Mouse (Mus musculus) CH12.LX (cell line): ENCODE data around the gene Zfp148. TPM values are rescaled to one million over a fixed set of nuclear protein-coding genes. Genes with fewer than 3 reads are reported as not detected.
A peak's percentile ranks its signal among the peaks of the same experiment; 100 is the strongest.

Experiments used
- DNase-seq: peaks from one replicate; pipeline ENCODE4 v3.0.0-alpha.2; 2013; ENCODE audit errors: extremely low read depth
- H3K27ac ChIP-seq: 2 replicates; pipeline ENCODE4 v1.5.1; 2012; ENCODE audit warnings: low read depth, mild to moderate bottlenecking, control low read depth, moderate library complexity; ENCODE audit not compliant: insufficient read depth
- H3K27me3 ChIP-seq: replicated peaks from 2 replicates; pipeline ENCODE3; 2012; ENCODE audit warnings: inconsistent platforms
- H3K36me3 ChIP-seq, 2 experiments: replicated peaks in 1 of 2; 2 replicates each; pipeline versions ENCODE3 to v1.6.1; 2012; ENCODE audit warnings: inconsistent platforms in 1 of 2, low read length in 1 of 2, mild to moderate bottlenecking in 1 of 2, mixed read lengths in 1 of 2, moderate library complexity in 1 of 2; ENCODE audit not compliant: control insufficient read depth in 1 of 2, insufficient read depth in 1 of 2
- H3K4me1 ChIP-seq, 2 experiments: 2 replicates each; pipeline ENCODE4 v1.6.1; 2012; ENCODE audit warnings: inconsistent platforms in 1 of 2, moderate library complexity in 1 of 2; ENCODE audit not compliant: insufficient read depth in 2 of 2, control insufficient read depth in 1 of 2
- H3K4me2 ChIP-seq: 2 replicates; pipeline ENCODE4 v1.6.1; 2012; ENCODE audit warnings: low read depth, mild to moderate bottlenecking, control low read depth; ENCODE audit not compliant: poor library complexity, insufficient read depth, severe bottlenecking
- H3K4me3 ChIP-seq, 3 experiments: fragments of 150-350 bp in 1 of 3; sonication (generic) in 1 of 3; replicated peaks in 1 of 3; 2 replicates each; pipeline versions ENCODE3 to v1.5.1; 2011 to 2012; ENCODE audit warnings: low read depth in 2 of 3, low read length in 2 of 3, mild to moderate bottlenecking in 2 of 3, moderate library complexity in 2 of 3, control low read depth in 1 of 3, improper control_type of control experiment in 1 of 3, inconsistent platforms in 1 of 3, mixed read lengths in 1 of 3; ENCODE audit not compliant: poor library complexity in 1 of 3
- H3K79me2 ChIP-seq: replicated peaks from 2 replicates; pipeline ENCODE4 v1.6.1; 2012; ENCODE audit warnings: mild to moderate bottlenecking, moderate library complexity; ENCODE audit not compliant: control insufficient read depth, poor library complexity, insufficient read depth, severe bottlenecking; ENCODE audit errors: extremely low read depth
- H3K9ac ChIP-seq: 2 replicates; pipeline ENCODE4 v1.6.1; 2012; ENCODE audit warnings: low read depth, mild to moderate bottlenecking, control low read depth, moderate library complexity; ENCODE audit not compliant: insufficient read depth
- H3K9me3 ChIP-seq: replicated peaks from 2 replicates; pipeline ENCODE3; 2012; ENCODE audit warnings: low read length, inconsistent platforms, mixed read lengths
- BHLHE40 ChIP-seq: IDR thresholded peaks from 2 replicates; pipeline ENCODE4 v1.6.1; 2011; ENCODE audit warnings: mild to moderate bottlenecking, low read depth, low read length, improper control_type of control experiment
- CHD1 ChIP-seq: IDR thresholded peaks from 2 replicates; pipeline ENCODE4 v1.6.1; 2012; ENCODE audit warnings: low read depth, low read length, improper control_type of control experiment, inconsistent platforms
- CHD2 ChIP-seq: IDR thresholded peaks from 2 replicates; pipeline ENCODE4 v1.6.1; 2011; ENCODE audit warnings: low read length, improper control_type of control experiment
- CTCF ChIP-seq, 2 experiments: IDR thresholded peaks in 1 of 2; conservative IDR thresholded peaks in 1 of 2; 2 replicates each; pipeline ENCODE4 v1.5.1; 2011 to 2012; ENCODE audit warnings: low read depth in 2 of 2, low read length in 2 of 2, improper control_type of control experiment in 1 of 2, inconsistent platforms in 1 of 2, mild to moderate bottlenecking in 1 of 2, moderate library complexity in 1 of 2
- ELF1 ChIP-seq: IDR thresholded peaks from 2 replicates; pipeline ENCODE4 v1.6.1; 2014; ENCODE audit warnings: low read depth, mild to moderate bottlenecking, inconsistent platforms, low read length, improper control_type of control experiment
- ETS1 ChIP-seq: conservative IDR thresholded peaks from 2 replicates; pipeline ENCODE4 v1.6.1; 2012; ENCODE audit warnings: low read depth, mild to moderate bottlenecking, inconsistent platforms, low read length, improper control_type of control experiment, moderate library complexity
- GABPA ChIP-seq: IDR thresholded peaks from 2 replicates; pipeline ENCODE4 v1.6.1; 2012; ENCODE audit warnings: low read depth, low read length, improper control_type of control experiment, inconsistent platforms; ENCODE audit not compliant: insufficient replicate concordance
- HCFC1 ChIP-seq: IDR thresholded peaks from 2 replicates; pipeline ENCODE4 v1.6.1; 2012; ENCODE audit warnings: low read depth, mild to moderate bottlenecking, inconsistent platforms, low read length, improper control_type of control experiment
- IRF4 ChIP-seq: IDR thresholded peaks from 2 replicates; pipeline ENCODE4 v1.6.1; 2014; ENCODE audit warnings: low read depth, mild to moderate bottlenecking, inconsistent platforms, low read length, improper control_type of control experiment
- JUN ChIP-seq: IDR thresholded peaks from 2 replicates; pipeline ENCODE4 v1.6.1; 2011; ENCODE audit warnings: low read depth, mild to moderate bottlenecking, low read length, improper control_type of control experiment, moderate library complexity; ENCODE audit not compliant: insufficient read depth
- JUND ChIP-seq: conservative IDR thresholded peaks from 2 replicates; pipeline ENCODE4 v1.6.1; 2011; ENCODE audit warnings: low read depth, low read length, improper control_type of control experiment
- KAT2A ChIP-seq: IDR thresholded peaks from 2 replicates; pipeline ENCODE4 v1.6.1; 2012; ENCODE audit warnings: low read length, improper control_type of control experiment, inconsistent platforms; ENCODE audit not compliant: insufficient replicate concordance
- MAX ChIP-seq: IDR thresholded peaks from 2 replicates; pipeline ENCODE4 v1.6.1; 2011; ENCODE audit warnings: low read length, improper control_type of control experiment
- MEF2A ChIP-seq: IDR thresholded peaks from 2 replicates; pipeline ENCODE4 v1.6.1; 2014; ENCODE audit warnings: low read depth, mild to moderate bottlenecking, inconsistent platforms, low read length, improper control_type of control experiment, borderline replicate concordance
- NELFE ChIP-seq: IDR thresholded peaks from 2 replicates; pipeline ENCODE4 v1.6.1; 2011; ENCODE audit warnings: low read depth, low read length, improper control_type of control experiment
- PAX5 ChIP-seq: IDR thresholded peaks from 2 replicates; pipeline ENCODE4 v1.6.1; 2012; ENCODE audit warnings: low read length, inconsistent platforms, mixed read lengths
- POLR2A ChIP-seq: IDR thresholded peaks from 2 replicates; pipeline ENCODE4 v1.6.1; 2011; ENCODE audit warnings: low read depth, mild to moderate bottlenecking, improper control_type of control experiment, low read length
- POLR2AphosphoS2 ChIP-seq: IDR thresholded peaks from 2 replicates; pipeline ENCODE4 v1.6.1; 2011; ENCODE audit warnings: low read depth, low read length, improper control_type of control experiment
- RAD21 ChIP-seq: IDR thresholded peaks from 2 replicates; pipeline ENCODE4 v1.6.1; 2011; ENCODE audit warnings: low read depth, mild to moderate bottlenecking, low read length, improper control_type of control experiment, moderate library complexity
- SIN3A ChIP-seq: IDR thresholded peaks from 2 replicates; pipeline ENCODE4 v1.6.1; 2012; ENCODE audit warnings: low read length, improper control_type of control experiment, inconsistent platforms
- SMC3 ChIP-seq: IDR thresholded peaks from 2 replicates; pipeline ENCODE4 v1.6.1; 2011; ENCODE audit warnings: low read depth, low read length, improper control_type of control experiment
- TBP ChIP-seq: conservative IDR thresholded peaks from 2 replicates; pipeline ENCODE4 v1.6.1; 2011; ENCODE audit warnings: low read depth, low read length, improper control_type of control experiment
- TCF12 ChIP-seq: IDR thresholded peaks from 2 replicates; pipeline ENCODE4 v1.6.1; 2014; ENCODE audit warnings: low read depth, mild to moderate bottlenecking, inconsistent platforms, low read length, improper control_type of control experiment
- UBTF ChIP-seq: IDR thresholded peaks from 2 replicates; pipeline ENCODE4 v1.6.1; 2012; ENCODE audit warnings: low read depth, mild to moderate bottlenecking, inconsistent platforms, low read length, improper control_type of control experiment, moderate library complexity
- USF1 ChIP-seq: IDR thresholded peaks from 2 replicates; pipeline ENCODE4 v1.6.1; 2014; ENCODE audit warnings: low read depth, mild to moderate bottlenecking, inconsistent platforms, low read length, improper control_type of control experiment
- USF2 ChIP-seq: conservative IDR thresholded peaks from 2 replicates; pipeline ENCODE4 v1.6.1; 2011; ENCODE audit warnings: low read depth, low read length, improper control_type of control experiment
- ZC3H11A ChIP-seq: IDR thresholded peaks from 2 replicates; pipeline ENCODE4 v1.6.1; 2012; ENCODE audit warnings: low read depth, mild to moderate bottlenecking, inconsistent platforms, low read length, improper control_type of control experiment
- ZNF384 ChIP-seq: IDR thresholded peaks from 2 replicates; pipeline ENCODE4 v1.6.1; 2012; ENCODE audit warnings: low read depth, low read length, improper control_type of control experiment, inconsistent platforms
- dilution Hi-C: fragments of 300-500 bp; cut with MboI; formaldehyde crosslinking; loops from 2 replicates; pipeline ENCODE4 v1.14.3; 2020; ENCODE audit warnings: low sequenced_read_pairs; ENCODE audit not compliant: extremely low pct_unique_long_range_greater_than_20kb, extremely low pct_ligation_motif_present
- in situ Hi-C: fragments of 300-500 bp; cut with MboI; formaldehyde crosslinking; loops from 3 replicates; pipeline ENCODE4 v1.14.3; 2019; ENCODE audit warnings: low sequenced_read_pairs, low pct_ligation_motif_present, low pct_unique_long_range_greater_than_20kb, mixed read lengths
- polyA plus RNA-seq: library from polyadenylated mRNA; unstranded; fragments of >175 nt; gene quantifications from 2 replicates; pipeline ENCODE4 v1.2.1, GENCODE M21; 2012; ENCODE audit warnings: low read depth; ENCODE audit not compliant: insufficient read length
- total RNA-seq, 2 experiments: library from RNA; depleted of rRNA; stranded (reverse); fragments of 300-350 nt in 1 of 2; fragments of >200 nt in 1 of 2; gene quantifications; 2 replicates each; pipeline ENCODE4 v1.2.3; 2012 to 2014

Gene Zfp148
- total and polyA plus RNA-seq, 3 experiments: 19.5 to 36.6 (median 28.6) TPM

DNA sequence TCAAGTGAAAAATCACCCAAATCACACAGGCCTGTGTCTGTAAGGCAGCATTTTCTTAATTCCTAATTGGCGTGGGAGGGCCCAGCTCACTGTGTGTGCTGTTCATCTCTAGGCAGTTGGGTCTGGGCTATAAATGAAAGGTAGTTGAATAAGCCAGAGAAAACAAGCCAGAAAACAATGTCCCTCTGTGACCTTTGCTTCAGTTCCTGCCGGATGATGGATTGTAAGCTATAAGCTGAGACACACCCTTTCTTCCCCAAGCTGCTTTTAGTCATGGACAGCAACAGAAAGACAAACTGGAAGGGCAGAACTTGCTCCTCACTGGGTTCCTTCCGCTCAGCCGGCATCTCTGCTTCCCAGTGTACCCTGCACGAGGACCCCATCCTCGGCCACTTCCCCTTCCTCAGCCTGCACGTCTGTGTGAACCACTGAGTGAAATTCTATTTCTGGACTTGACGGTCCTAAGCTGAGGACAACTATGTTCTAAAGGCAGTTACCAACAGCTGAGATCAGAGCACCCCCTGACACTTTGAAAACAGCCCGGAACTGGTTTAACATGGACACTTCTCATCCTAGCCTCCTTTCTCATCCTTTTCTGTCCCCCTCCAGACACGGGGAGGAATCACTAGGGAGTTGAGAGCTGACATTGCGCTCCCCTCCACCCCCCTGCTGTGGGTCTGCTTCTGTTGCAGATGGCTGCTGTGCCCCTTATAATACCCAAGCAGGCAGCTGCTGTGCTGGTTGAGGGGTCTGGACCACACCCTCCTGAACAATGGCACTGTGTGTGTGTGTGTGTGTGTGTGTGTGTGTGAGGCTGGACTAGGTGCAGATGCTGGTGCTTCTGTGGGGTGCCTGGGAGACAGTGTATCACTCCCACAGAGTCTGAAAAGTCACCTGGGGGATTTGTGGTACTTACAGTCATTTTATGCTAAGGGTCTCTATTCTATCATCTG lies 149.1 kb downstream of the Zfp148 start:
- peaks cover 8% of the 10 kb centered on the region for H3K9me3 ChIP-seq
- H3K4me2 ChIP-seq: no peak overlapping the region
- in situ Hi-C loops: loop anchor here (10.0 kb wide), 1 partner anchor 275 kb away; no protein-coding TSS in a partner anchor
- H3K27me3 ChIP-seq: no peaks in the 10 kb centered on the region
- no peak for TF ChIP-seq ETS1
- no peak for TF ChIP-seq GABPA
- no peak for TF ChIP-seq JUND
- no peak for TF ChIP-seq MAX
- TF ChIP-seq JUN: no peak
- TF ChIP-seq KAT2A: no peak
- TF ChIP-seq RAD21: no peak
- TF ChIP-seq CHD2: no peak
- TF ChIP-seq SIN3A: no peak
- TF ChIP-seq CHD1: no peak
- no peak for TF ChIP-seq POLR2A
- no peak for TF ChIP-seq ZNF384
- no peak for TF ChIP-seq PAX5
- no peak for TF ChIP-seq HCFC1
- no peak for TF ChIP-seq TBP
- TF ChIP-seq, all 38 proteins: peak for 0
- no peak for DNase-seq
- dilution Hi-C loops: no loop called here
- H3K4me1 ChIP-seq: peaks cover 10 to 33% of the 10 kb centered on the region in 2 experiments
- H3K9ac ChIP-seq: no peak overlapping the region
- H3K4me3 ChIP-seq: no peak overlapping the region
- H3K27ac ChIP-seq: no peak overlapping the region
- H3K79me2 ChIP-seq: no peaks in the 10 kb centered on the region
- H3K36me3 ChIP-seq: no peaks in the 10 kb centered on the region

DNA sequence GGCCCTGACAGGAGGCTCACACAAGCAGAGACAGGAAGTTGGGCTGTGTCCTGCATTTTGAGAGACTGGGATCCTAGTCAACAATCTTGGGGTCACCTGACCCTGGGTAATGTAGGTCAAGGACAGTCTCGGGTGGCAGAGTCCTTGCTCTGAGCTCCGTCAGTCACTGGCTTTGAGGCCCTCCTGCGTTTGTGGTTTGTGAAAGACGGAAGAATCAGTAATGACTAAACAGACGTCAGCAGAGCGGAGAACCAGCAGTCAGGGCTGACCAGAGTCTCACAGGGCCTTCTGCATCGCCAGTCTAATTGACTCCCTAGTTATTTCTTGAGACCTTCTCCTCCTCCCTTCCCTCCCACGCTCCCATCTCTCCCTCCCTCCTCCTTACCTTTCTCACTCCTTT lies 150.5 kb downstream of the Zfp148 start:
- H3K4me2 ChIP-seq: peak overlapping the region; percentile 17; the same call in 1 of the 2 replicates
- peaks cover 8% of the 10 kb centered on the region for H3K9me3 ChIP-seq
- no peak overlapping the region for H3K4me3 ChIP-seq
- dilution Hi-C loops (no loop called here), in situ Hi-C loops (loop anchor here (10.0 kb wide), 1 partner anchor 274 kb away; no protein-coding TSS in a partner anchor)
- no peak overlapping the region for H3K27ac ChIP-seq
- H3K79me2 ChIP-seq: no peaks in the 10 kb centered on the region
- H3K9ac ChIP-seq: 0 out of 2 replicates have a peak overlapping the region, but pooled peaks have one; percentile 28
- no peaks in the 10 kb centered on the region for H3K36me3 ChIP-seq
- H3K4me1 ChIP-seq: peaks cover 10 to 38% of the 10 kb centered on the region in 2 experiments
- no peak for TF ChIP-seq UBTF
- no peak for TF ChIP-seq SMC3
- peak; percentile 32; the same call in 1 of the 2 replicates for TF ChIP-seq USF2
- TF ChIP-seq ETS1: peak; percentile 49; the same call in 1 of the 2 replicates
- TF ChIP-seq CTCF (conservative IDR thresholded peaks at IDR 0.05 in 1 of 2, IDR thresholded peaks at IDR 0.05 in 1 of 2; ENCODE audit: low read depth in 2 of 2, low read length in 2 of 2): no peak
- TF ChIP-seq ELF1: peak; percentile 49
- TF ChIP-seq JUND: no peak
- peak; percentile 38; the same call in 1 of the 2 replicates for TF ChIP-seq POLR2A
- TF ChIP-seq POLR2AphosphoS2: no peak
- TF ChIP-seq CHD2: no peak
- peak; percentile 53 for TF ChIP-seq BHLHE40
- TF ChIP-seq ZC3H11A: no peak
- peak; percentile 47; the same call in 1 of the 2 replicates for TF ChIP-seq USF1
- TF ChIP-seq NELFE: no peak
- no peak for TF ChIP-seq MEF2A
- TF ChIP-seq TBP: 0 out of 2 replicates have a peak, but pooled peaks have one; percentile 58
- TF ChIP-seq TCF12: 0 out of 2 replicates have a peak, but pooled peaks have one; percentile 56
- TF ChIP-seq IRF4: peak; percentile 43; the same call in 1 of the 2 replicates
- no peaks in the 10 kb centered on the region for H3K27me3 ChIP-seq
- DNase-seq: peak; percentile 74
